Mouse (Mus musculus): ENCODE results near the gene Dgcr8. TPM values are rescaled to one million over a fixed set of nuclear protein-coding genes. Genes with fewer than 3 reads are reported as not detected.
A peak's percentile ranks its signal among the peaks of the same experiment; 100 is the strongest.

Gene Dgcr8
- polyA plus RNA-seq, 2 experiments from 2014 or later: 22.0 to 24.5 TPM

- ATAC-seq: no peak
These were observed 71.5 kb downstream of the Dgcr8 start, which contains the start of gene Ccdc188 for GRCm38 (mm10) chr16:18217579-18217978. TSS of gene Ccdc188 (plus strand) at chr16:18217879.

GRCm38 (mm10) chr16:18214858-18215257, 74.2 kb downstream of the Dgcr8 start:
- no peak for ATAC-seq

- no peak for ATAC-seq
These were observed 75.4 kb downstream of the Dgcr8 start for GRCm38 (mm10) chr16:18213689-18214088.

GRCm38 (mm10) chr16:18211417-18212171, 77.5 kb downstream of the Dgcr8 start:
- peak; percentile 23 for ATAC-seq

GRCm38 (mm10) chr16:18210701-18211416, 78.2 kb downstream of the Dgcr8 start:
- ATAC-seq: no peak

Other genes starting within 250 kb of the Dgcr8 start
- 10 to 100 TPM; 15.6 to 19.7 TPM for gene Dgcr6, start 236.4 kb downstream of the Dgcr8 start, polyA plus RNA-seq (2017; shearing (Covaris generic))
- gene Prodh, start 199.0 kb downstream of the Dgcr8 start, polyA plus RNA-seq (2017; shearing (Covaris generic)): 1 to 10 TPM; 2.9 to 4.2 TPM
- gene Rtn4r, start 161.6 kb downstream of the Dgcr8 start, polyA plus RNA-seq (2017; shearing (Covaris generic)): not detected
- not detected for gene Ccdc188, start 71.4 kb downstream of the Dgcr8 start, polyA plus RNA-seq (2017; shearing (Covaris generic))
- gene Zdhhc8, start 54.1 kb downstream of the Dgcr8 start, polyA plus RNA-seq (2017; shearing (Covaris generic)): 1 to 10 TPM; 1.7 to 2.7 TPM
- gene Trmt2a, start 40.6 kb downstream of the Dgcr8 start, polyA plus RNA-seq (2017; shearing (Covaris generic)): 10 to 100 TPM; 27.7 to 46.5 TPM
- 100 to 1,000 TPM; 186 to 213 TPM for gene Ranbp1, start 40.5 kb downstream of the Dgcr8 start, polyA plus RNA-seq (2017; shearing (Covaris generic))
- not detected for gene Gm49776, start 30.9 kb downstream of the Dgcr8 start, polyA plus RNA-seq (2017; shearing (Covaris generic))
- 10 to 100 TPM; 55.4 to 58.0 TPM for gene Tango2, start 58.9 kb upstream of the Dgcr8 start, polyA plus RNA-seq (2017; shearing (Covaris generic))
- under 1 TPM; 0.51 to 0.93 TPM for gene Arvcf, start 58.9 kb upstream of the Dgcr8 start, polyA plus RNA-seq (2017; shearing (Covaris generic))
- 10 to 100 TPM; 16.2 to 21.6 TPM for gene Txnrd2, start 137.1 kb upstream of the Dgcr8 start, polyA plus RNA-seq (2017; shearing (Covaris generic))
- 10 to 100 TPM; 45.6 to 60.6 TPM for gene Comt, start 137.6 kb upstream of the Dgcr8 start, polyA plus RNA-seq (2017; shearing (Covaris generic))
- 10 to 100 TPM; 11.4 to 11.9 TPM for gene Gnb1l, start 209.5 kb upstream of the Dgcr8 start, polyA plus RNA-seq (2017; shearing (Covaris generic))
- gene Rtl10, start 209.7 kb upstream of the Dgcr8 start, polyA plus RNA-seq (2017; shearing (Covaris generic)): 1 to 10 TPM; 1.4 to 2.6 TPM

All from activated CD4-positive, CD25-positive, alpha-beta regulatory T cell, adult 4 months (primary cell).